Mouse (Mus musculus): Measurements from ENCODE around the gene Cdadc1.

Gene Cdadc1

DNA sequence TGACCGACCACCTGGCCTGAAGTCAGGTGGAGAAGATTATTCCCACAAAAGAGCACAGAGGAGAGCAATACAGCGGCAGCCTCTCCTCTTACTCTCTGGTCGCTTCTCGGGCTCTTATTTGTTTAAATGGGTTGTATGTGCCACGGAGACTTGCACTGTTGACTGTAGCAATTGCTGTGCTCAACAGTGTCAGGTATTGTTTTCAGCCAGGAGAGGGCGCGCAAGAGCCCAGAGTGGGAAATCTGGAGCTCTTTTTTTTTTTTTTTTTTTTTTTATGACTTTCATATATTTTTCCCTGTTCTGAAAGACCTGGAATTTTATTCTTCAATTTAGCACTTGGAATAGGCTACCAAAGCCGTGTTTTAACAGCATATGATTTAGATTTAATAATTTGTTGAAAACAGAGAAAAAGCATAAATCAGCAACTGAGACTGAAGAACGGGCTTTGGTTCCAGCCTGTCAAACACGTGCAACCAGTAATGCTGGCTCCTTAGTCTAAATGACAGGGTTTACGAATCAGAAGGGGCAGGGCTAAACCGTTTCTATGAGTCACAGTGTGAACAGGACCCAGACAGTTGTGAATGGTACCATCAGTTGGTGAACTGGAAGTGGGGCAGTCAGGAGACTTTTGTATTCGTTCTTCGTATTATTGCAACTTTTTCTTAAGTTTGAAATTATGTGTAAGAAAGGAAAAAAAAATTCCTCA is 15.3 kb upstream of the Cdadc1 start:
- no peak for DNase-seq (ENCODE audit: low read depth, low spot score)

- no peak for DNase-seq (ENCODE audit: low read depth, low spot score)
Observed at GRCm38 (mm10) chr14:59607021-59607420, 9.3 kb upstream of the Cdadc1 start.

- no peak for DNase-seq (ENCODE audit: low read depth, low spot score)
Observed at GRCm38 (mm10) chr14:59605671-59606353, 8.1 kb upstream of the Cdadc1 start.

- no peak for DNase-seq (ENCODE audit: low read depth, low spot score)
Observed at GRCm38 (mm10) chr14:59604002-59604645, 6.4 kb upstream of the Cdadc1 start.

DNA sequence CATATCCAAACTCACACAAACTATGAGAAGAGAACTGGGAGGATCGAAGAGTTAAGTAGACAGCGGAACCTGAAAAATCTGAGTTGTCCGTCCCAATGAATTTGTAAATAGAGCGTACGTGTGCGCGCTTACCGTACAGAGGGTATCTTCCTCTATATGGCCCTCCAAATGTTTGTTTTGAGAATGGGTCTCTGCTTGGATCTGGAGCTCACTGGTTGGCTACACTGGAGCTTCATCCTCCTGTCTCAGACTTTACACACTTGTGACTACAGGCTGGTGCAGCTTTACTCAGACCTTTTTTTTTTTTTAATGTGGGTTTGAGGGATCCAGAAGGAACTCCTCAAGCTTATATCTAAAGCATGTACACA is 485 bp upstream of the Cdadc1 start:
- no peak for DNase-seq (ENCODE audit: low read depth, low spot score)

DNA sequence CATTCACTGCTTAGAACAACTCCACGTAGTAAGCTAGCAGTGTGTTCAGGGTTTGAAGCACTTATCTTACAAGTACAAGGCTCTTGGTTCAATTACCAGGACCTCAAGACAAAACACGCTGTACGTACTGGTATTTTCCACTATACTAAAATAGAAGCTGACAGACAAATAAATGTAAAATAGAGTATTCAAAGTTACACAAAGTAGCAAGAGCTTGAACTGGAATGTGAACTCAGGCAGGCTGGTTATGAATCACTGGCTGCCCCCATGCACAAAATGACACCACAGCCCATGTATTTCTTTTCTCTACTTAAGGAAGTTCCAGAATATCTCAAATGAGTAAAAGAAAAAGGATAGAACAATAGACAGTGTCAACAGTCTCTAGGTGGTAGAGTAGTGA is 2.8 kb downstream of the Cdadc1 start:
- DNase-seq (ENCODE audit: low read depth, low spot score) = no peak

DNA sequence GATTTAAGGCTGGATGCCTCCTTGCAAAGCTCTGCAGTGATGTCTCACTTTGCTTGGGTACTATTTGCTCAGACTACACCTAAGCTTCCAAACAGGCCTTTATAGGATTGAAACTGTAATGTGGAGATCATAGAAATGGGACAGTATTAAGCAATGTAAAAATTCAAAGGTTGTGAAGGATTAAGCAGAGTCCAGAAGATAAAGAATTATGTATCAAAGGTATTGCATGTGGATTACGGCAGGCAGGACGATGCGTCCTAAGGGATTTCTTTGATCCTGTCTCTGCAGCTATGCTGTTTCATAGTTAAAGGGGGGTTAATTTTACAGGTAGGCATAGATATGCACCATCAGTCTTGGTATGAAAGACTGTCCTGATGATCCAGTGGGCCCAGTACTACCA is 5.2 kb downstream of the Cdadc1 start:
- no peak for DNase-seq (ENCODE audit: low read depth, low spot score)

DNA sequence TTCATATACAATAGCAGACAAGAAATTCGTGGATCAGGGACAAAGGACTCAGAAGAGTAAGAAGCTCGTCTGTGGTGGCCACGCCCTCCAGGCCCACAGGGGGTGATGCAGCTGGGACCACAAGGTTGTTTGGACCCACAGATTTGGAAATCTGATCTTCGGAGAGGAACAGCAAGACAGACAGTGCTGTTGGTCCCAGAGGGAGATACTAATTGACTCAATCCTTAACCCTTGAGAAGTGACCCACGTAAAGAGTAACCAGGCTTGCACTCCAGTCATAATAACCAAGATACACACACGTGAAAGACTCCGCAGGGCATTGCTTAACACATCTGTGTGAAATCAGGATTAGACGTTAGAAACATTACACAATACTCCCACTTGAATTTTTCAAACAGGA is 5.9 kb downstream of the Cdadc1 start:
- no peak for DNase-seq (ENCODE audit: low read depth, low spot score)

GRCm38 (mm10) chr14:59590614-59591013 is 7.1 kb downstream of the Cdadc1 start:
- DNase-seq (ENCODE audit: low read depth, low spot score) = no peak

DNA sequence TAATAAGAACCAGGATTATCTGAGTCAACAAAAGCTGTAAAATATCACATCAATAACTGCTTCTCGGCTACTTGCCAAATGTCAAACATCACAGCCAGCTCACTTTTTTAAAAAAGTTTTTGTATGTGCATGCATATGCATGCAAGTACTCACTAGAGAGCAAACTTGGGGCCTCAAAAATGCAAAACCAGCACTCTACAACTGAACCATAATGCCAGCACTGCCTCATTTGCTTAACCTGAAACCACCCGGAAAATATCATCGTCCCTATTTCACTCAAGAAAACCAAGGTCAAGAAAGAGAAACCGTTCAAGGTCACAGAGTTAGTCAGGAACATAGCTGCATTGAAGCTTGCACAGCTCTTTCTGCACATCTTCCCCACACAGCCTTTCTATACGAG is 21.4 kb downstream of the Cdadc1 start:
- DNase-seq (ENCODE audit: low read depth, low spot score) = no peak

- no peak for DNase-seq (ENCODE audit: low read depth, low spot score)
Observed at GRCm38 (mm10) chr14:59566756-59567155, 31.0 kb downstream of the Cdadc1 start.

DNA sequence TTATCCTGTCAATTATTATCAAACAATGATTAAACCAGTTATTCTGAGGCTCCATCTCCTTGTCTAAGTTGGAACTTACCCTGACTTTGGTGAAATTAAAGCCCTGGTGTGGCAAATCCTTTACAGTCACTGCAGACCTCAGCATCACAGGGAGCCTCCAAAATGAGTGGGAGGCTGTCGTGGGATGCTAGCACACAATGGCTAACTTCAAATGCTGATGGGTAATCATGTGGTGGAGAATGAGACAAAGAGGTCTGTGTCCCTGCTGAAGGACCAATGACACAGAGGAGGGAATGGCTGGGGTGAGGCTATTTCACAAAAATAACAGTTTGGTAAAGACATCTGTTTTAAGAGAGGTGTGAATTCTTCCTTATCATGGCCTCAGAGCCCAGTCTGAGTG is 39.9 kb downstream of the Cdadc1 start:
- DNase-seq (ENCODE audit: low read depth, low spot score) = no peak

GRCm38 (mm10) chr14:59557071-59557470 is 40.7 kb downstream of the Cdadc1 start:
- no peak for DNase-seq (ENCODE audit: low read depth, low spot score)

DNA sequence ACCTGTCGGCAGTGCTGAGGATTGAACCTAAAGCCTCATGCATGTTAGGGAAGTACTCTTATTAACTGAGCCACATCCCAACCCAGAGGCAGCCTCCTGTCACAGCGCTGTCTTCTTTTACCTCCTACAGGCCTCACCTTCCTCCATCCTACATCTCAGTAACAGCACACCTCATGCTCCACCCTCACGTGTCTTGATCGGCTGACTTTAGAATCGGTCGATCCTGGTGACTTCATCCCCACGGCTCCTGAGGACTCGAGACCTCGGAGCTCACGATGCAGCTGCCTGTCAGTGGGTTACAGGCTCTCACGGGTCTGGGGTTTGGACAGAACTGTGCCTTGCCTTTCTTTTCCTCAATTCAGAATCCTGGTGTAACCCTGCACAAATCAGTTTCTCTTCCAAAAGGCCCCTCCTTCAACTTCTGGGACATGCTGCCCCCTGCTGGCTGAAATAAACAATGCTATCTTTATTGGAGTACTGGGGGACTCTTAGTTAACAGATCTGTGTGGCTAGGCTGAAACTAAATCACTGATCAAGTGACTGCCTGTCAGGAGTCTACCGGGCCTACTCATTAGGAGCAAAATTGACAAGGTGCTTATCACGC is 41.7 kb downstream of the Cdadc1 start:
- DNase-seq (ENCODE audit: low read depth, low spot score) = peak; percentile 72

- no peak for DNase-seq (ENCODE audit: low read depth, low spot score)
Observed at GRCm38 (mm10) chr14:59555018-59555417, 42.7 kb downstream of the Cdadc1 start.

DNA sequence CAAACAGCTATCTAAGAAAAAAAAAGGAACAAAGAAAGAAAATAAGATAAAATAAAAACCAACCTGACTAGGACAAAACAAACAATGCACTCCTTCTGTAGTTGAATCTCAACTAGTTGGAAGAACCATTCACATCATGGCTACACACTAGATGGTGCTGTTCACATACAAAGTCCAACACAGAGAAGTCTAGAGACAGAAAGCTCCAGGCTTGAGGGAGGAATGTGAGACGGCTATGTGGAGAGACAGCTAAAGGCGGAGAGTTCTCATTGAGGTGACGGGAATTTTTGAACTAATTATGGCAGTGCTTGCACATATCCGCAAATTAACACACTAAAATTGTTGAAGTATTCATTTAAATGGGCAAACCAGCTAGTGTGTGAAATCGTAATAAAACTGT is 43.7 kb downstream of the Cdadc1 start:
- no peak for DNase-seq (ENCODE audit: low read depth, low spot score)

GRCm38 (mm10) chr14:59551956-59552355 is 45.8 kb downstream of the Cdadc1 start:
- no peak for DNase-seq (ENCODE audit: low read depth, low spot score)

- DNase-seq (ENCODE audit: low read depth, low spot score) = no peak
Observed at GRCm38 (mm10) chr14:59550841-59551240, 46.9 kb downstream of the Cdadc1 start.

GRCm38 (mm10) chr14:59549106-59549505 is 48.7 kb downstream of the Cdadc1 start:
- DNase-seq (ENCODE audit: low read depth, low spot score) = no peak

DNA sequence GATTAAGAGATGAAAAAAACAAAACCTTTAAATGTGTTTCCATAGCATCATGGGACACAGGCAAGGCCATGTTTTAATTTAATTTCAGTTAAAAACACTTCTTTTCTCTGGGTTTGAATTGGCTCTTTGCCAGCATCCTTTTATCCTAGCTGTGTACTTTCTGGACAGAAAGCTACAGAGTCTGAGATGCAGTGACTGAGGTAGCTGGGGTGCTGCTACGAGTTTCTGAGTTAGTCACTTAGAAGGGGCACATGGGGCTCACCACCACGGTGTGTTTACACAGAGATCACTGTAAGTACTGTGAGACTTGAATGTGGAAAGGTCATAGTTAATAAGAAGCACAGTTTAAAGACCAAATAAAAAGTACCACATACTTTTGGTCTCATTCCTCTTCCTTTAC is 49.2 kb downstream of the Cdadc1 start:
- no peak for DNase-seq (ENCODE audit: low read depth, low spot score)

DNA sequence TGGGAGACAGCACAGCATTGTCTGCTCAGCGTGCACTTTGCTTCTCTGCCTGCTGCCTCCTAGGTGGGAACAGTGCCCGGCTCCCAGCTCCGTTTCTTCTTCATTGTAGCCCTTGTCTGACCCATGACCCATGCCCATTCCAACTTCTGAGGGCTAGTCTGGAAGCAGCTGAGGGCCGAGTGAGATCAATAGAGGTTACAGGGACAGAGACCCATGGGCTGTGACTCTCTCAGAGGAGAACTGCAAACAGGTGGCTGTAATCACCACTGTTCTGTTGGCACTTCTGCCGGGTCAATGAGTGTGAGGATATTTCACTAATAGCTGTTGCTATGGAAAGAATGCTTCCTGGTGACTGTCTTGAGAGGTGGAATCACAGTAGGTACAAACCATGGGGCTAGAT is 50.2 kb downstream of the Cdadc1 start:
- no peak for DNase-seq (ENCODE audit: low read depth, low spot score)

DNA sequence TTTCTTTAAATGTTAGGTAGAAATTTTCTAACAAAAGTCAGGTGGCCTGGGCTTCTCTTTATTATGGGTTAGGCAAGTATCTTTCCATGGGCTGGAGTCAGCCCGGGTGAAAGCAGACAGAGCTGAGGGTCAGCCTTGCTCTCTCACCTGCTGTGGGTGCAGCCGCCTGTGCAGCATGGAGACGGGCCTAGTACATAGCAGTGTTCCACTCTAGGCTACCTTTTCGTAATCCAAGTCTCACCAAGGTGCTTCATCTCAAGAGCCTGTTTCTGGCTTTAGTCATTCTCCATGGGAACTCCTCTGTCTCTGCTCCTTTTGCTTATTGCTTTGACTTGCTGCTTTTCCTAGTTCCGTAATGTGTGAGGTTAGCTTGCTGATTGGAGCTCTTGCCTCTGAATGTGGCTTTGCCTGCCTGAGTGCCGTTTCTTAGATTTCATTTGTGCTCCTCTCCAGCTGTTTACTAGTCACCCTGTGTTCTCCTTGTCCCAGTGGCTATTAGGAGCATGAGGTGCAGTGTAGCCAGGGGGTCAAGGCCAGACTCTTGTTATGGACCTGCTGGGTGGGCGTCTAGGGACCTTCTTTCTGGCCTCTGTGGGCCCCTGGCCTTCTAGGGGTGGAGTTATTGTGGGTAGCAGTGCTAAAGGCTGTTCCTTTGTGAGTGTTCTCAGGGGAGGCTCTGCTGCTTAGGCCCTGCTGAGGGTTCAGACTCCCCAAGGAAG is 51.4 kb downstream of the Cdadc1 start:
- DNase-seq (ENCODE audit: low read depth, low spot score) = no peak

Data from retina, postnatal 7 days (tissue).